10 mouse cellular contexts compared by ENCODE assay signal in genomic region chr15:96593457-96593856, GRCm38 (mm10). TPM values are rescaled to one million over a fixed set of nuclear protein-coding genes. Genes with fewer than 3 reads are reported as not detected.
A peak's percentile ranks its signal among the peaks of the same experiment; 100 is the strongest.
DNase-seq lines count a peak whose midpoint lies in the region; ATAC-seq and TF ChIP-seq lines count a peak whose summit lies in the region.
"Had no signal": no experiment of that assay in that cellular context is flagged by ENCODE, and none has a peak within 500 bp of the region (broad histone marks: within the 10 kb centered on the region; RNA-seq: fewer than 3 reads in every experiment).

No protein-coding gene starts in this region.

- peaks cover 49% of the 10 kb centered on the region for H3K36me3 ChIP-seq in hindbrain, embryonic 13.5 days
- peaks cover 60% of the 10 kb centered on the region for H3K36me3 ChIP-seq in hindbrain, embryonic 14.5 days (replicated peaks; ENCODE audit: control insufficient read depth, insufficient read depth)
- H3K36me3 ChIP-seq in forebrain, embryonic 15.5 days, result peaks cover 23% of the 10 kb centered on the region

- WGBS in hindbrain, embryonic 13.5 days, result 76% methylated on average over 6 of the region's 6 CpGs
- WGBS in hindbrain, embryonic 14.5 days, result 69% methylated on average over 6 of the region's 6 CpGs
- WGBS in forebrain, embryonic 15.5 days, result 40% methylated on average over 6 of the region's 6 CpGs
- 41% methylated on average over 6 of the region's 6 CpGs for WGBS in olfactory bulb, adult 2 months

- no peak for DNase-seq in hindbrain, embryonic 14.5 days (ENCODE audit: low spot score)
- DNase-seq in spleen, adult 18-20 months, result peak; percentile 27 to 30
- DNase-seq in spleen, postnatal 14 days (ENCODE audit: low spot score in 2 of 2), result no peak
- DNase-seq in layer of hippocampus, postnatal 25 days (ENCODE audit: extremely low spot score in 1 of 2, low spot score in 1 of 2), result no peak
- DNase-seq: heart, adult 18-20 months had no signal

- H3K4me1 ChIP-seq in hindbrain, embryonic 13.5 days (replicated peaks), result peaks cover 35% of the 10 kb centered on the region
- peaks cover 15% of the 10 kb centered on the region; the same call in 1 of the 2 replicates for H3K4me1 ChIP-seq in hindbrain, embryonic 14.5 days (replicated peaks; ENCODE audit: control insufficient read depth, insufficient read depth, low read length)
- H3K4me1 ChIP-seq in forebrain, embryonic 15.5 days, result peaks cover 38% of the 10 kb centered on the region
- H3K4me1 ChIP-seq in olfactory bulb, adult 2 months (ENCODE audit: control insufficient read depth, insufficient read depth, low read length), result peaks cover 25% of the 10 kb centered on the region

- ATAC-seq in hindbrain, embryonic 13.5 days (ENCODE audit: low FRiP score), result no peak
- ATAC-seq in hindbrain, embryonic 14.5 days (ENCODE audit: low FRiP score), result no peak
- ATAC-seq in forebrain, embryonic 15.5 days (replicated peaks), result no peak
- no peak for ATAC-seq in activated CD4-positive, CD25-positive, alpha-beta regulatory T cell, adult 4 months

- no peak for TF ChIP-seq CTCF in olfactory bulb, adult 2 months (IDR thresholded peaks at IDR 0.05; ENCODE audit: insufficient read depth, low read depth, low read length)

- no peak overlapping the region for H3K9ac ChIP-seq in hindbrain, embryonic 13.5 days
- H3K9ac ChIP-seq in hindbrain, embryonic 14.5 days, result no peak overlapping the region
- no peak overlapping the region for H3K9ac ChIP-seq in forebrain, embryonic 15.5 days (replicated peaks)

- peak overlapping the region; percentile 67 for H3K27ac ChIP-seq in hindbrain, embryonic 13.5 days
- no peak overlapping the region for H3K27ac ChIP-seq in hindbrain, embryonic 14.5 days
- peak overlapping the region; percentile 31 for H3K27ac ChIP-seq in forebrain, embryonic 15.5 days (replicated peaks)
- peak overlapping the region; percentile 13; the same call in 1 of the 2 replicates for H3K27ac ChIP-seq in olfactory bulb, adult 2 months (ENCODE audit: insufficient read depth, low read depth, low read length)

- TF ChIP-seq POLR2A in olfactory bulb, adult 2 months (IDR thresholded peaks at IDR 0.05; ENCODE audit: insufficient read depth, low read depth, low read length), result no peak

- no peaks in the 10 kb centered on the region for H3K27me3 ChIP-seq in hindbrain, embryonic 13.5 days
- H3K27me3 ChIP-seq in hindbrain, embryonic 14.5 days (ENCODE audit: control insufficient read depth, insufficient read depth, low read length), result no peaks in the 10 kb centered on the region
- H3K27me3 ChIP-seq in forebrain, embryonic 15.5 days, result no peaks in the 10 kb centered on the region

- H3K4me3 ChIP-seq in hindbrain, embryonic 13.5 days, result no peak overlapping the region
- no peak overlapping the region for H3K4me3 ChIP-seq in hindbrain, embryonic 14.5 days (replicated peaks; ENCODE audit: low read length)
- no peak overlapping the region for H3K4me3 ChIP-seq in forebrain, embryonic 15.5 days
- no peak overlapping the region for H3K4me3 ChIP-seq in olfactory bulb, adult 2 months (ENCODE audit: insufficient read depth, low read depth, low read length)
- H3K4me3 ChIP-seq: myocyte had no signal

- H3K4me2 ChIP-seq in hindbrain, embryonic 13.5 days, result no peak overlapping the region
- no peak overlapping the region for H3K4me2 ChIP-seq in hindbrain, embryonic 14.5 days (replicated peaks)
- no peak overlapping the region for H3K4me2 ChIP-seq in forebrain, embryonic 15.5 days (replicated peaks)

- H3K9me3 ChIP-seq in hindbrain, embryonic 13.5 days, result no peaks in the 10 kb centered on the region
- no peaks in the 10 kb centered on the region for H3K9me3 ChIP-seq in hindbrain, embryonic 14.5 days (ENCODE audit: control insufficient read depth, low read length)
- H3K9me3 ChIP-seq in forebrain, embryonic 15.5 days, result no peaks in the 10 kb centered on the region

RNA-seq across cellular contexts. Expression of gene Slc38a1, which starts 49.3 kb away (rescaled TPM):
- 154 and 158 TPM in 2 replicates for polyA plus RNA-seq in hindbrain, embryonic 13.5 days (2015; fragmentation: Nextera tagmentation; extraction: Ambion mirVana)
- polyA plus RNA-seq in hindbrain, embryonic 14.5 days (2014; fragmentation: Nextera tagmentation; extraction: Ambion mirVana), result 133 and 144 TPM in 2 replicates
- polyA plus RNA-seq in forebrain, embryonic 15.5 days (2015; fragmentation: Nextera tagmentation; extraction: Ambion mirVana), result 145 and 147 TPM in 2 replicates
- polyA plus RNA-seq in olfactory bulb, adult 2 months (2012; ENCODE audit: insufficient read depth, insufficient read length, low replicate concordance, missing spikeins), result 186 TPM in 1 of 2 replicates, not detected in the other
- 10 to 100 TPM; 55.8 to 63.4 TPM for polyA plus RNA-seq in activated CD4-positive, CD25-positive, alpha-beta regulatory T cell, adult 4 months (2017; shearing (Covaris generic))
- total RNA-seq in layer of hippocampus, postnatal 25 days (2021), result 10 to 100 TPM; 72.8 to 78.3 TPM

Comparison
In these comparisons a context has a peak if more than half of its experiments do, and no peak if none do; other contexts are left out.
1. DNase-seq: peak in spleen, adult 18-20 months (2 of 2); none in hindbrain, embryonic 14.5 days (single experiment), spleen, postnatal 14 days (0 of 2) and layer of hippocampus, postnatal 25 days (0 of 2).